Mouse (Mus musculus): ENCODE results near the gene Taf1c.

Taf1c gene

GRCm38 (mm10) chr8:119604996-119605395 is at the start of gene Taf1c:
TSS of gene Taf1c (minus strand) at chr8:119605222.
- peak; percentile 91 for DNase-seq (ENCODE audit: low spot score)

- no peak for DNase-seq (ENCODE audit: low spot score)
These were observed 46.3 kb upstream of the Taf1c start for GRCm38 (mm10) chr8:119651324-119651723.

GRCm38 (mm10) chr8:119646846-119647245 is 41.8 kb upstream of the Taf1c start:
- no peak for DNase-seq (ENCODE audit: low spot score)

- no peak for DNase-seq (ENCODE audit: low spot score)
These were observed 41.2 kb upstream of the Taf1c start for GRCm38 (mm10) chr8:119646197-119646596.

- DNase-seq (ENCODE audit: low spot score) = no peak
These were observed 40.1 kb upstream of the Taf1c start for GRCm38 (mm10) chr8:119644981-119645597.

GRCm38 (mm10) chr8:119644429-119644960 is 39.5 kb upstream of the Taf1c start:
- no peak for DNase-seq (ENCODE audit: low spot score)

GRCm38 (mm10) chr8:119642960-119643359 is 37.9 kb upstream of the Taf1c start:
- no peak for DNase-seq (ENCODE audit: low spot score)

GRCm38 (mm10) chr8:119641058-119641457 is 36.0 kb upstream of the Taf1c start:
- no peak for DNase-seq (ENCODE audit: low spot score)

- no peak for DNase-seq (ENCODE audit: low spot score)
These were observed 34.8 kb upstream of the Taf1c start for GRCm38 (mm10) chr8:119639798-119640197.

GRCm38 (mm10) chr8:119638261-119638660 is 33.2 kb upstream of the Taf1c start:
- DNase-seq (ENCODE audit: low spot score) = no peak

GRCm38 (mm10) chr8:119637381-119637780 is 32.4 kb upstream of the Taf1c start:
- DNase-seq (ENCODE audit: low spot score) = no peak

- DNase-seq (ENCODE audit: low spot score) = no peak
These were observed 31.7 kb upstream of the Taf1c start for GRCm38 (mm10) chr8:119636766-119637165.

- no peak for DNase-seq (ENCODE audit: low spot score)
These were observed 30.9 kb upstream of the Taf1c start for GRCm38 (mm10) chr8:119635958-119636357.

- DNase-seq (ENCODE audit: low spot score) = no peak
These were observed 30.4 kb upstream of the Taf1c start, which contains the start of gene Kcng4 for GRCm38 (mm10) chr8:119635378-119635777. TSS of gene Kcng4 (minus strand) at chr8:119635680.

- DNase-seq (ENCODE audit: low spot score) = no peak
These were observed 29.8 kb upstream of the Taf1c start for GRCm38 (mm10) chr8:119634616-119635336.

GRCm38 (mm10) chr8:119632909-119633308 is 27.9 kb upstream of the Taf1c start:
- DNase-seq (ENCODE audit: low spot score) = no peak

GRCm38 (mm10) chr8:119632246-119632645 is 27.2 kb upstream of the Taf1c start:
- no peak for DNase-seq (ENCODE audit: low spot score)

GRCm38 (mm10) chr8:119630841-119631240 is 25.8 kb upstream of the Taf1c start:
- DNase-seq (ENCODE audit: low spot score) = no peak

GRCm38 (mm10) chr8:119627613-119628359 is 22.8 kb upstream of the Taf1c start:
- DNase-seq (ENCODE audit: low spot score) = no peak

- DNase-seq (ENCODE audit: low spot score) = no peak
These were observed 22.2 kb upstream of the Taf1c start for GRCm38 (mm10) chr8:119627199-119627598.

- no peak for DNase-seq (ENCODE audit: low spot score)
These were observed 20.8 kb upstream of the Taf1c start for GRCm38 (mm10) chr8:119625788-119626187.

GRCm38 (mm10) chr8:119624916-119625315 is 19.9 kb upstream of the Taf1c start:
- no peak for DNase-seq (ENCODE audit: low spot score)

- no peak for DNase-seq (ENCODE audit: low spot score)
These were observed 18.7 kb upstream of the Taf1c start for GRCm38 (mm10) chr8:119623744-119624143.

Measured in c-Kit-positive CD71-positive TER-119-positive erythroid progenitor cells, embryonic 14.5 days (primary cell).